Mouse (Mus musculus) heart, adult 9 months (tissue): Measurements from ENCODE around the gene Xxylt1.

ENCODE experiments used
- DNase-seq, 2 experiments: peaks; one replicate each; pipeline ENCODE4 v3.0.0; 2022; ENCODE audit warnings: low spot score in 2 of 2

Xxylt1 gene

GRCm38 (mm10) chr16:31061246-31061880 lies 19.9 kb downstream of the Xxylt1 start:
- peak; percentile 72 to 80 for DNase-seq

DNA sequence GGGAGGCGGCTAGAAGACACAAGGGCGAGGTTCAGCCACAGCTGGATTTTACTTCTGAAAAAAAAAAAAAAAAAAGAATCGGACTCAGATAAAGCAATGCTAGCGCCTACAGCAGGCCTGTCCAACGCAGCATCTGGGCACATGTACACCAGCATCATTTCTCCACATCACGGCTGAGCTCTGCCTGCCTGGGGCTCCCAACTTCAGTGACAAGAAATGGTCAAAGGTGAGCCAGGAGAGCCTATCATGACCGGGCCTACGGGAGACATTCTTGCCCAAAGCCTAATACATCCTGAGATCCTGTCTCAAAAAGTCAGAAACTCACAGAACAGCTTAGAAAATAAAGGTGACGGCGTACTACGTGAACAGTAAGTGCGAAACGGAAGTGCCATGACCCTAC lies 20.5 kb downstream of the Xxylt1 start:
- no peak for DNase-seq

- no peak for DNase-seq
Observed at GRCm38 (mm10) chr16:31060226-31060625, 21.0 kb downstream of the Xxylt1 start.

DNA sequence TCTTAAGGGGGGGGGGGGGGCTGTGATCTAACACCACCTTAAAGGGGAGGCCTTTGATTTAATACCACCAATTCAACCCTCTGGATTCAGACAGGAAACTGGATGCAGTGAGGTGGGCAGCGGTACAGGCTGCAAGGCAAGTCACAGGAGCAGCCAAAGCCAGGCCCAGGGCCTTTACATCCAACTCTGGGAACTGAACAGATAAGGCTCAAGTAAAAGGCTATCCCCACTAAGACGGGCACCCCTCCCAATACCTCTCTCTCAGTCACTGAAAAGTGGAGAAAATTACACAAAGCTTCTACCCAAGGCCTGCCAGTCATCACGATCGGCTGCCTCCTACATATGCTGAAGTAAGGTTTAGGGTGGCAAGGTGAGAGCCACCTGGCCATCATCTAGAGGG lies 21.5 kb downstream of the Xxylt1 start:
- DNase-seq: no peak

DNA sequence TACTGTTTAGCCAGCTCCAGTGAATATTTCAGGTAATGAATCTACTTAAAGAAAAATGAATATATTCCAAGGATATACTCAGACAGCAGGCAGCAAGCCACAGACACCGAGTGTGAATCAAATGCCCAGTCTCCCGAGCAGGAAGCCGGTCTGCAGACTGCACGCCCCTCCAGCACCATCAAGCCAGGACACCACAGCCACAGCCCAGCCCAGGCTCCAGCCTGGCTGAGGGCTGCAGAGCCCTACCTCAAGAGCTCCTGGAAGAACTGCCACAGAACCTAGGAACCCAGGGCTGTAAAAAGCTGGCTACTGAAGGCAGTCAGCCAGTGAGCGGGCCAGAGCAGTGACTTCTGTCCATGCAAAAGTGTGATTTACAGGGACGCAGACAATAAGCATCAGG lies 28.4 kb downstream of the Xxylt1 start:
- DNase-seq: no peak

DNA sequence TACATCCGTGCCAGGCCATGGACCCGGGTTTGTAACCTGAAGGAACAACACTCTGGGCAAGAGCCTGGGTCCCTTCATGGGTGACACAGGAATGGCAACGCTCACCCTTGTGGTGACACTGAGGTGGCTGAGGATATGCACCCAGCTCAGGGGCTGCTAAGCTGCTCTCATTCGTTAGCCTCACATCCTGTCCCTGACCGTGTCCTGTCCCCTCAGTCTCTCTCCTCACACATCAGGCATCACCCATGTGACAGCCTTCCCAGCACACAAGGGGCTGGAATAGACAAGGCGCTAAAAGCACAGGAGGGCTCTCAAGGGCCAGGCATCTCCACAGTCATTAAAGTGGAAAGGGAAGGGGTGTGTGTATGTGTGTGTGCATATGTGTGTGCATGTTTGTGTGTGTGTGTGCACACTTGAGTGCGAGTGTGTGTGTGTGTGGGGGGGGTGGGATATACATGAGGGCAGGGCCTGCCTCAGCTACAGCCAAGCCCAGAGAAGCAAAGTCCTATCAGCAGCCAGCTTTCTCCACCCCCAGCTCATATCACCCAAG lies 29.0 kb downstream of the Xxylt1 start:
- no peak for DNase-seq

DNA sequence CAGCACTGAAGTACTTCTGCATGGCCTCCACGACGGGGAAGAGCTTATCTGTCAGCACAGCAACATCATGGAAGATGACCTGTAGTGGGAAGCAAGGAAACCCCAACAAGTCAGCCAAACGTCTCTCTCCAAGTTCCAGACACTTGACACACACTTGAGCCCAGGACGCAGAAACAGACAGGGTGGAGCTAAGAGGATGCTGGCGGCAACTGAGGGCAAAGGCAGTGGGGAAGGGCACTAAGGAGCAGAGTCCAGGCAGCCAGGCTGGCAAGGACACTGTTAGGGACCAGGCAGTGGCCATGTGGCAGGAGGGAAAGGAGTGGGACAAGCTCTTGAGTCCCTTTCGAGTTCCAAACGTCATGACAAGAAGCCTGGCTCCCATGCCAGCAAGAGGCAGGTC lies 30.5 kb downstream of the Xxylt1 start:
- no peak for DNase-seq

GRCm38 (mm10) chr16:31048194-31048593 lies 33.0 kb downstream of the Xxylt1 start:
- DNase-seq: no peak

GRCm38 (mm10) chr16:31047186-31047898 lies 33.9 kb downstream of the Xxylt1 start:
- no peak for DNase-seq

- no peak for DNase-seq
Observed at GRCm38 (mm10) chr16:31046217-31046659, 35.0 kb downstream of the Xxylt1 start.

DNA sequence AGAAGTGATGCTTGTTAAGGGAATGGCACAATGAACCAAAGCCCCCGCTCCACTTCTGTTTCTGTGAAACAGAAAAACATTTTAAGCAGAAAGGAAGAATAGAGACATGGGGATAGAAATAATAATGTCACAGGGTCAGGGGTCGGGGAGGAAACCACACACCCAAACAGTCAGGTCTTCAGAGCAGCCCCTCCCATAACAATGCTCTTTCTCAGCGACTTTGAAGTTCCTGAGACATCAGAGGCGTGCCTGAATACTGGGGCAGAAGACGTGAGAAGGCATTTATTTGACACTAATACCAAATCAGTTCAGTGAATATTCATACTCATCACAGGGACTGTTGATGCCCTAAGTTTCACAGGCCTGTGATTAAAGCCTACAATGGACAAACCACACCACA lies 36.0 kb downstream of the Xxylt1 start:
- DNase-seq: no peak

GRCm38 (mm10) chr16:31043136-31043535 lies 38.1 kb downstream of the Xxylt1 start:
- no peak for DNase-seq

- no peak for DNase-seq
Observed at GRCm38 (mm10) chr16:31041566-31041965, 39.7 kb downstream of the Xxylt1 start.

DNA sequence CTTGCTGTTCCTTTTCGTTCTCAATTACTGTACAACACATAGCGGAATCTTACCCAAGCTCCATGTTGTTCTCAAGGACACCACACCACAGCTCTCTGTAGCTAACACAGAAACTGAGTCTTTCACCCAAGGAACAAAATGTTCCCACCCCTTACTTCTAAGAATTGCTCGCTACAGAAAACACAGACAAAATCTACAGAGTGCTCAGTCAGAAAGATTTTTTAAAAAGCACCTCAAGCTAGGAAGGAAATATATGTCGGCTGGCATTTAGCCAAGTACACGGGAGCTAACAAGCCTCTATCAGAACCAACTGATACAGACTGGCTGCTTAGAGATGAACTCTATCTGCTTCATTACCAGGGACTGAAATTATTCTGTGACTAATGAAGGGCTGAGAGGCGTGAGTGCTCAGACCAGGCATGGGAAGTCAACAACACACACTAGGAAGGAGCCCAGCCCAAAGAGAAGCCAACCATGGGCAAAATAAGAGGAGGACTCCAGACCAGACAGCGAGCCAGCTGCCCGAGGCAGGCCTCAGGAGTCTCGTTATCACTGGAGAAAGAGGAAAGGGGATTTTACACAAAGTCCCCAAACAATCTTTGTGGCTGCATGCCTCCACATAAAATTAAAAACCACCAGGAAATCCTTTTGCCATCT lies 41.3 kb downstream of the Xxylt1 start:
- no peak for DNase-seq

- no peak for DNase-seq
Observed at GRCm38 (mm10) chr16:31037431-31037830, 43.8 kb downstream of the Xxylt1 start.

GRCm38 (mm10) chr16:31035651-31036245 lies 45.5 kb downstream of the Xxylt1 start:
- DNase-seq: no peak

DNA sequence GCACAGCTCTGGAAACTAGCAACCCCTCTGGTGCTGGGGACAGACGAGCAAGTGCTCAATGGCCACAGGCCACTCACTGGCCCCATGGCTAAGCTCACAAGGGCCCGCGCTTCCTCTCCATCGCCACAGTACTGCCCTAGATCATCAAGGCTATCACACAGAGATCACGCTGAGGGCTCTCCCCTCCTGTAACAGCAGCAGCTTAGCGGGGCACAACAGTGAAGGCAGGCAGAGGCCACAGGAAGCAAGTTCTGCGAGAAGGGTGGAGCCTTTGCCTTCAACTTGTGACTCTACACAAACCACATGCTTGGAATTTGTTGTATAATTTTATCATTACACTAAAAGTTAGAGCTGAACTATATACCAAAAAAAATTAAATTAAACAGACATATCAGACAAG lies 46.0 kb downstream of the Xxylt1 start:
- DNase-seq: no peak

DNA sequence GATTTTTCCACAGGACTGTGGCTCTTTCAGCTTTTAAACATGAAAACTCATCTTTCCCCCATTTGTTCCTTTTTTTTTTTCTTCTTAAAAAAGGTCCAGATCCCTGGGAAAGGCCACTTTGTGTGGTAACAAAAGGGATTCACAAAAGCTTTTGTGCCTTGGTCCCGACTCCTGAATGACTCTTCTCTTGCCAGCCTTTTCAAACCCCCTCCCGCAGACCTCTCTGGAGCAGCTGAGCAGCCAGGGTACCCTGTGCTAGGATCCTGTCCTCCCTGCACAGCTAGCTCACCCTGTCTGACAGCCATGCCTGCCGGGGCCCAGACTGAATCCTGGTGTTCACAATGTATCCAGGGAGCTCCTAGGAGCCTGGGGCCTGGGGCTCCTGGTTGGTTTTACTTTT lies 47.2 kb downstream of the Xxylt1 start:
- DNase-seq: no peak

- no peak for DNase-seq
Observed at GRCm38 (mm10) chr16:31029739-31030485, 51.3 kb downstream of the Xxylt1 start.

- peak; percentile 46 to 81 for DNase-seq
Observed at GRCm38 (mm10) chr16:31027675-31028074, 53.6 kb downstream of the Xxylt1 start.

DNA sequence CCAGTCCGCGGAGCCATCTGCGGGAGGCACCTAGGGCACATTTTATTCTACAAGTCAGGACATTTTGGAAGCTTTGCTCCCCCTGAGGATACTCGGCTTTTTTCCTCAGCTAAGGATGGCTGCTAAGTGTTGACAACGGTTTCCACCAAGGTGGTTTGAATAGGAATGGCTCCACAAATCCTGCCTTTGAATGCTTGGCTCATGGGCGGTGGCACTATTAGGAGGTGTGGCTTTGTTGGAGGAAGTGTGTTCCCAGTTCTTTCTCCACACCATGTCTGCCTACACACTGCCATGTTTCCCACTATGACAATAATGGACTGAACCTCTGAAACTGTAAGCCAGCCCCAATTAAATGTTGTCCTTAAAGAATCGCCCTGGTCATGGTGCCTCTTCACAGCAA lies 55.7 kb downstream of the Xxylt1 start:
- DNase-seq: no peak

GRCm38 (mm10) chr16:31024997-31025396 lies 56.2 kb downstream of the Xxylt1 start:
- no peak for DNase-seq
